Mouse (Mus musculus) CH12.LX (cell line): ENCODE measurements at regions not wholly inside any gene's neighbourhood (a gene's known extent, or its start where the extent isn't known, plus 50 kb on each side); places are given as distances from the start of the nearest gene placed in this dataset.

Experiments used
- DNase-seq: peaks from one replicate; pipeline ENCODE4 v3.0.0-alpha.2; 2013; ENCODE audit errors: extremely low read depth
- H3K27ac ChIP-seq: 2 replicates; pipeline ENCODE4 v1.5.1; 2012; ENCODE audit warnings: low read depth, mild to moderate bottlenecking, control low read depth, moderate library complexity; ENCODE audit not compliant: insufficient read depth
- H3K27me3 ChIP-seq: replicated peaks from 2 replicates; pipeline ENCODE3; 2012; ENCODE audit warnings: inconsistent platforms
- H3K36me3 ChIP-seq, 2 experiments: replicated peaks in 1 of 2; 2 replicates each; pipeline versions ENCODE3 to v1.6.1; 2012; ENCODE audit warnings: inconsistent platforms in 1 of 2, low read length in 1 of 2, mild to moderate bottlenecking in 1 of 2, mixed read lengths in 1 of 2, moderate library complexity in 1 of 2; ENCODE audit not compliant: control insufficient read depth in 1 of 2, insufficient read depth in 1 of 2
- H3K4me1 ChIP-seq, 2 experiments: 2 replicates each; pipeline ENCODE4 v1.6.1; 2012; ENCODE audit warnings: inconsistent platforms in 1 of 2, moderate library complexity in 1 of 2; ENCODE audit not compliant: insufficient read depth in 2 of 2, control insufficient read depth in 1 of 2
- H3K4me2 ChIP-seq: 2 replicates; pipeline ENCODE4 v1.6.1; 2012; ENCODE audit warnings: low read depth, mild to moderate bottlenecking, control low read depth; ENCODE audit not compliant: poor library complexity, insufficient read depth, severe bottlenecking
- H3K4me3 ChIP-seq, 3 experiments: fragments of 150-350 bp in 1 of 3; sonication (generic) in 1 of 3; replicated peaks in 1 of 3; 2 replicates each; pipeline versions ENCODE3 to v1.5.1; 2011 to 2012; ENCODE audit warnings: low read depth in 2 of 3, low read length in 2 of 3, mild to moderate bottlenecking in 2 of 3, moderate library complexity in 2 of 3, control low read depth in 1 of 3, improper control_type of control experiment in 1 of 3, inconsistent platforms in 1 of 3, mixed read lengths in 1 of 3; ENCODE audit not compliant: poor library complexity in 1 of 3
- H3K79me2 ChIP-seq: replicated peaks from 2 replicates; pipeline ENCODE4 v1.6.1; 2012; ENCODE audit warnings: mild to moderate bottlenecking, moderate library complexity; ENCODE audit not compliant: control insufficient read depth, poor library complexity, insufficient read depth, severe bottlenecking; ENCODE audit errors: extremely low read depth
- H3K9ac ChIP-seq: 2 replicates; pipeline ENCODE4 v1.6.1; 2012; ENCODE audit warnings: low read depth, mild to moderate bottlenecking, control low read depth, moderate library complexity; ENCODE audit not compliant: insufficient read depth
- H3K9me3 ChIP-seq: replicated peaks from 2 replicates; pipeline ENCODE3; 2012; ENCODE audit warnings: low read length, inconsistent platforms, mixed read lengths
- BHLHE40 ChIP-seq: IDR thresholded peaks from 2 replicates; pipeline ENCODE4 v1.6.1; 2011; ENCODE audit warnings: mild to moderate bottlenecking, low read depth, low read length, improper control_type of control experiment
- CHD2 ChIP-seq: IDR thresholded peaks from 2 replicates; pipeline ENCODE4 v1.6.1; 2011; ENCODE audit warnings: low read length, improper control_type of control experiment
- E2F4 ChIP-seq: IDR thresholded peaks from 2 replicates; pipeline ENCODE4 v1.6.1; 2011; ENCODE audit warnings: low read depth, low read length, improper control_type of control experiment; ENCODE audit not compliant: insufficient replicate concordance
- ELF1 ChIP-seq: IDR thresholded peaks from 2 replicates; pipeline ENCODE4 v1.6.1; 2014; ENCODE audit warnings: low read depth, mild to moderate bottlenecking, inconsistent platforms, low read length, improper control_type of control experiment
- EP300 ChIP-seq: IDR thresholded peaks from 2 replicates; pipeline ENCODE4 v1.6.1; 2011; ENCODE audit warnings: low read length, improper control_type of control experiment
- ETS1 ChIP-seq: conservative IDR thresholded peaks from 2 replicates; pipeline ENCODE4 v1.6.1; 2012; ENCODE audit warnings: low read depth, mild to moderate bottlenecking, inconsistent platforms, low read length, improper control_type of control experiment, moderate library complexity
- GABPA ChIP-seq: IDR thresholded peaks from 2 replicates; pipeline ENCODE4 v1.6.1; 2012; ENCODE audit warnings: low read depth, low read length, improper control_type of control experiment, inconsistent platforms; ENCODE audit not compliant: insufficient replicate concordance
- HCFC1 ChIP-seq: IDR thresholded peaks from 2 replicates; pipeline ENCODE4 v1.6.1; 2012; ENCODE audit warnings: low read depth, mild to moderate bottlenecking, inconsistent platforms, low read length, improper control_type of control experiment
- IRF4 ChIP-seq: IDR thresholded peaks from 2 replicates; pipeline ENCODE4 v1.6.1; 2014; ENCODE audit warnings: low read depth, mild to moderate bottlenecking, inconsistent platforms, low read length, improper control_type of control experiment
- JUND ChIP-seq: conservative IDR thresholded peaks from 2 replicates; pipeline ENCODE4 v1.6.1; 2011; ENCODE audit warnings: low read depth, low read length, improper control_type of control experiment
- KAT2A ChIP-seq: IDR thresholded peaks from 2 replicates; pipeline ENCODE4 v1.6.1; 2012; ENCODE audit warnings: low read length, improper control_type of control experiment, inconsistent platforms; ENCODE audit not compliant: insufficient replicate concordance
- MXI1 ChIP-seq: IDR thresholded peaks from 2 replicates; pipeline ENCODE4 v1.6.1; 2011; ENCODE audit warnings: mild to moderate bottlenecking, low read depth, low read length, improper control_type of control experiment
- NELFE ChIP-seq: IDR thresholded peaks from 2 replicates; pipeline ENCODE4 v1.6.1; 2011; ENCODE audit warnings: low read depth, low read length, improper control_type of control experiment
- PAX5 ChIP-seq: IDR thresholded peaks from 2 replicates; pipeline ENCODE4 v1.6.1; 2012; ENCODE audit warnings: low read length, inconsistent platforms, mixed read lengths
- RCOR1 ChIP-seq: conservative IDR thresholded peaks from 2 replicates; pipeline ENCODE4 v1.6.1; 2012; ENCODE audit warnings: low read depth, mild to moderate bottlenecking, inconsistent platforms, low read length, improper control_type of control experiment
- SIN3A ChIP-seq: IDR thresholded peaks from 2 replicates; pipeline ENCODE4 v1.6.1; 2012; ENCODE audit warnings: low read length, improper control_type of control experiment, inconsistent platforms
- TBP ChIP-seq: conservative IDR thresholded peaks from 2 replicates; pipeline ENCODE4 v1.6.1; 2011; ENCODE audit warnings: low read depth, low read length, improper control_type of control experiment
- USF2 ChIP-seq: conservative IDR thresholded peaks from 2 replicates; pipeline ENCODE4 v1.6.1; 2011; ENCODE audit warnings: low read depth, low read length, improper control_type of control experiment
- dilution Hi-C: fragments of 300-500 bp; cut with MboI; formaldehyde crosslinking; loops from 2 replicates; pipeline ENCODE4 v1.14.3; 2020; ENCODE audit warnings: low sequenced_read_pairs; ENCODE audit not compliant: extremely low pct_unique_long_range_greater_than_20kb, extremely low pct_ligation_motif_present
- in situ Hi-C: fragments of 300-500 bp; cut with MboI; formaldehyde crosslinking; loops from 3 replicates; pipeline ENCODE4 v1.14.3; 2019; ENCODE audit warnings: low sequenced_read_pairs, low pct_ligation_motif_present, low pct_unique_long_range_greater_than_20kb, mixed read lengths

GRCm38 (mm10) chr14:73878866-73879419 lies 217.9 kb downstream of the Gm21750 start (continued):
- TF ChIP-seq TBP (no peak), NELFE (no peak), E2F4 (no peak), KAT2A (no peak), MXI1 (no peak)

GRCm38 (mm10) chr14:73891451-73891850 lies 230.4 kb downstream of the Gm21750 start:
- no peak overlapping the region for H3K9ac ChIP-seq
- no peaks in the 10 kb centered on the region for H3K9me3 ChIP-seq
- in situ Hi-C loops = no loop called here
- H3K27ac ChIP-seq = no peak overlapping the region
- H3K27me3 ChIP-seq = no peaks in the 10 kb centered on the region
- no peaks in the 10 kb centered on the region for H3K36me3 ChIP-seq
- H3K4me2 ChIP-seq = no peak overlapping the region
- no peak for DNase-seq
- H3K4me3 ChIP-seq = no peak overlapping the region
- dilution Hi-C loops = no loop called here
- TF ChIP-seq PAX5 (no peak), TBP (no peak), IRF4 (no peak), MXI1 (no peak)
- no peaks in the 10 kb centered on the region for H3K79me2 ChIP-seq
- H3K4me1 ChIP-seq = peaks cover 2 to 9% of the 10 kb centered on the region in 2 experiments; a peak in 2 of 4 replicates

GRCm38 (mm10) chr14:73894844-73895243 lies 233.8 kb downstream of the Gm21750 start:
- H3K4me2 ChIP-seq = no peak overlapping the region
- in situ Hi-C loops = no loop called here
- no peaks in the 10 kb centered on the region for H3K79me2 ChIP-seq
- no peak overlapping the region for H3K9ac ChIP-seq
- TF ChIP-seq ELF1 = no peak
- no peak for TF ChIP-seq HCFC1
- no peak for TF ChIP-seq BHLHE40
- TF ChIP-seq CHD2 = no peak
- TF ChIP-seq EP300 = no peak
- TF ChIP-seq ETS1 = no peak
- TF ChIP-seq NELFE = no peak
- TF ChIP-seq RCOR1 = no peak
- TF ChIP-seq GABPA = no peak
- TF ChIP-seq TBP = no peak
- TF ChIP-seq SIN3A = no peak
- TF ChIP-seq USF2 = no peak
- no peak for TF ChIP-seq JUND
- H3K4me3 ChIP-seq = no peak overlapping the region
- no peaks in the 10 kb centered on the region for H3K36me3 ChIP-seq
- H3K27ac ChIP-seq = no peak overlapping the region
- H3K9me3 ChIP-seq = no peaks in the 10 kb centered on the region
- H3K4me1 ChIP-seq = peaks cover 0 to 19% of the 10 kb centered on the region in 2 experiments; a peak in 2 of 4 replicates
- DNase-seq = no peak
- dilution Hi-C loops = no loop called here
- H3K27me3 ChIP-seq = no peaks in the 10 kb centered on the region
